In the genomic region with DNA sequence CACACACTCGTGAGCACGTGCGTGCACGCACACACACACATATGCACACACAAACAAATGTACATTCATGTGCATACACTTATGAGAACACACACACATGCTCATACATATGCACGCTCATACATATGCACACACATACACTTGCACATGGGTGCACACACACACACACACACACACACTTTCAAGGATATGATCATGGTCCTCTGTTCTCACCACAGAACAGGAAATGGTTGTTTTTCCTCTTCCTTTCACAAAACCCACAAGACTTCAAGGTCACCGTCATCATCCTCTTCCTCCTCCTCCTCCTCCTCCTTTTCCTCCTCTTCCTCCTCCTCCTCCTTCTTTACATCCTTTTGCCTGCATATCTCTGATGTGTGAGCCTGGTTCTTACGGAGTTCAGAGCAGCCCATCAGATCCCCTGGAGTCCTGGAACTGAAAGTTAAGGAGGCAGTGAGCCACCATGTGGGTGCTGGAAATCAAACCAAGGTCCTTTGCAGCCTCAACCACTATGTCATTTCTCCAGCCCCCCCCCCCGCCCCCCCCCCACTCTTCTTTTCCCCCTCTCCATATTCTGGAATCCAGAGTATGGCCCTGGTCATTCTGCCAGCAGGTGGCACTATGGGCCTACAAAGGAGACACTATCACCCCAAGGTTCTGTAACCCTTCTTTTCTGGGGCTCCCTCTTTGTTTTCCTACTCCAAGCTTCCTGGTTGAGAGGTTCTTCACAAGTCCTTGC, we compare ENCODE assay signal across 8 mouse cellular contexts. TPM values are rescaled to one million over a fixed set of nuclear protein-coding genes. Genes with fewer than 3 reads are reported as not detected.
A peak's percentile ranks its signal among the peaks of the same experiment; 100 is the strongest.
DNase-seq lines count a peak whose midpoint lies in the region; ATAC-seq and TF ChIP-seq lines count a peak whose summit lies in the region.
"Had no signal": no experiment of that assay in that cellular context is flagged by ENCODE, and none has a peak within 500 bp of the region (broad histone marks: within the 10 kb centered on the region; RNA-seq: fewer than 3 reads in every experiment).

No protein-coding gene starts in this region.

- TF ChIP-seq CTCF in lung, postnatal 0 days (IDR thresholded peaks at IDR 0.05), result peak; percentile 82

- ATAC-seq in heart, embryonic 16.5 days (replicated peaks; ENCODE audit: extremely low read depth, insufficient read depth, low FRiP score), result 0 out of 2 replicates have a peak, but pooled peaks have one; percentile 42
- ATAC-seq in lung, postnatal 0 days, result peak; percentile 56

- no peaks in the 10 kb centered on the region for H3K27me3 ChIP-seq in heart, embryonic 16.5 days (ENCODE audit: control insufficient read depth, insufficient read depth, low read length)
- H3K27me3 ChIP-seq in lung, postnatal 0 days (replicated peaks; ENCODE audit: insufficient read depth, low read length), result no peaks in the 10 kb centered on the region

- no peak overlapping the region for H3K4me3 ChIP-seq in heart, embryonic 16.5 days (ENCODE audit: low read length)
- H3K4me3 ChIP-seq in lung, postnatal 0 days (ENCODE audit: low read depth, low read length), result no peak overlapping the region

- no peak for TF ChIP-seq EP300 in lung, postnatal 0 days (IDR thresholded peaks at IDR 0.05)

- H3K4me1 ChIP-seq in heart, embryonic 16.5 days (ENCODE audit: control insufficient read depth, insufficient read depth, low read length), result peaks cover 5% of the 10 kb centered on the region
- H3K4me1 ChIP-seq in lung, postnatal 0 days (ENCODE audit: insufficient read depth, low read depth, low read length), result no peaks in the 10 kb centered on the region; the same call in 1 of the 2 replicates

- H3K9ac ChIP-seq in heart, embryonic 16.5 days (ENCODE audit: low read length), result no peak overlapping the region
- no peak overlapping the region for H3K9ac ChIP-seq in lung, postnatal 0 days (replicated peaks; ENCODE audit: low read depth)

- no peak overlapping the region for H3K27ac ChIP-seq in heart, embryonic 16.5 days (ENCODE audit: low read length)
- H3K27ac ChIP-seq in lung, postnatal 0 days (ENCODE audit: low read length), result no peak overlapping the region

- H3K9me3 ChIP-seq in heart, embryonic 16.5 days (replicated peaks; ENCODE audit: control insufficient read depth, low read length), result no peaks in the 10 kb centered on the region
- no peaks in the 10 kb centered on the region for H3K9me3 ChIP-seq in lung, postnatal 0 days (ENCODE audit: low read length)

- H3K4me2 ChIP-seq in heart, embryonic 16.5 days (ENCODE audit: low read depth, low read length), result no peak overlapping the region
- H3K4me2 ChIP-seq in lung, postnatal 0 days (replicated peaks; ENCODE audit: low read depth, low read length), result no peak overlapping the region

- WGBS in heart, embryonic 16.5 days, result 74% methylated on average over 7 of the region's 8 CpGs
- 76% methylated on average over 7 of the region's 8 CpGs for WGBS in lung, postnatal 0 days

- DNase-seq in CD8-positive naive resting alpha-beta T cell, adult 2 months (ENCODE audit: low read depth in 2 of 2, low spot score in 2 of 2), result peak; percentile 29 to 57
- peak; percentile 50 for DNase-seq in ZHBTc4 (ENCODE audit: low read depth, low spot score)
- DNase-seq in embryo, embryonic 11 days, result peak; percentile 79
- DNase-seq in kidney, postnatal 4 days, result peak; percentile 91 to 92
- DNase-seq in lung, postnatal 0 days (ENCODE audit: low spot score), result peak; percentile 74
- peak; percentile 88 for DNase-seq in retina, postnatal 1 day

- no peaks in the 10 kb centered on the region for H3K36me3 ChIP-seq in heart, embryonic 16.5 days (ENCODE audit: control insufficient read depth, insufficient read depth)
- no peaks in the 10 kb centered on the region for H3K36me3 ChIP-seq in lung, postnatal 0 days (ENCODE audit: insufficient read depth, low read length)

RNA-seq across cellular contexts. Expression of a gene that starts 1.4 kb away (rescaled TPM):
- 1.9 and 3.2 TPM in 2 replicates for polyA plus RNA-seq in heart, embryonic 16.5 days (2015; fragmentation: Nextera tagmentation; extraction: Ambion mirVana)
- polyA plus RNA-seq in lung, postnatal 0 days (2015; fragmentation: Nextera tagmentation; extraction: Ambion mirVana), result 118 and 131 TPM in 2 replicates

RNA-seq across cellular contexts. Expression of a gene that starts 4.4 kb away (rescaled TPM):
- not detected in 2 replicates for polyA plus RNA-seq in heart, embryonic 16.5 days (2015; fragmentation: Nextera tagmentation; extraction: Ambion mirVana)
- polyA plus RNA-seq in lung, postnatal 0 days (2015; fragmentation: Nextera tagmentation; extraction: Ambion mirVana), result not detected in 2 replicates

RNA-seq across cellular contexts. Expression of a gene that starts 4.4 kb away (rescaled TPM):
- not detected in 2 replicates for polyA plus RNA-seq in heart, embryonic 16.5 days (2015; fragmentation: Nextera tagmentation; extraction: Ambion mirVana)
- polyA plus RNA-seq in lung, postnatal 0 days (2015; fragmentation: Nextera tagmentation; extraction: Ambion mirVana), result not detected in 2 replicates
- polyA plus RNA-seq: gonadal fat pad, adult 2 months had no signal

RNA-seq across cellular contexts. Expression of a gene that starts 17.6 kb away (rescaled TPM):
- 2.3 and 2.9 TPM in 2 replicates for polyA plus RNA-seq in heart, embryonic 16.5 days (2015; fragmentation: Nextera tagmentation; extraction: Ambion mirVana)
- 2.6 and 2.8 TPM in 2 replicates for polyA plus RNA-seq in lung, postnatal 0 days (2015; fragmentation: Nextera tagmentation; extraction: Ambion mirVana)

RNA-seq across cellular contexts. Expression of a gene that starts 45.1 kb away (rescaled TPM):
- polyA plus RNA-seq in heart, embryonic 16.5 days (2015; fragmentation: Nextera tagmentation; extraction: Ambion mirVana), result 60.2 and 68.8 TPM in 2 replicates
- polyA plus RNA-seq in lung, postnatal 0 days (2015; fragmentation: Nextera tagmentation; extraction: Ambion mirVana), result 40.7 and 40.8 TPM in 2 replicates

Comparison
In these comparisons a context has a peak if more than half of its experiments do, and no peak if none do; other contexts are left out.
1. RNA of a gene that starts 1.4 kb away (polyA plus RNA-seq): 118 to 131 TPM in lung, postnatal 0 days; 1.9 to 3.2 TPM in heart, embryonic 16.5 days; every median in the first group is over 10 times any median in the second.
2. Peak in every context shown above with its lines, with median percentiles within 50 percentile points of each other: DNase-seq.